Mouse (Mus musculus): ENCODE measurements at regions not wholly inside any gene's neighbourhood (a gene's known extent, or its start where the extent isn't known, plus 50 kb on each side); places are given as distances from the start of the nearest gene placed in this dataset.

GRCm38 (mm10) chr4:87386835-87387234, 156.6 kb upstream of the Slc24a2 start:
- no peak for DNase-seq (ENCODE audit: low spot score)

- DNase-seq (ENCODE audit: low spot score): no peak
These were observed 156.0 kb upstream of the Slc24a2 start for GRCm38 (mm10) chr4:87386271-87386670.

DNA sequence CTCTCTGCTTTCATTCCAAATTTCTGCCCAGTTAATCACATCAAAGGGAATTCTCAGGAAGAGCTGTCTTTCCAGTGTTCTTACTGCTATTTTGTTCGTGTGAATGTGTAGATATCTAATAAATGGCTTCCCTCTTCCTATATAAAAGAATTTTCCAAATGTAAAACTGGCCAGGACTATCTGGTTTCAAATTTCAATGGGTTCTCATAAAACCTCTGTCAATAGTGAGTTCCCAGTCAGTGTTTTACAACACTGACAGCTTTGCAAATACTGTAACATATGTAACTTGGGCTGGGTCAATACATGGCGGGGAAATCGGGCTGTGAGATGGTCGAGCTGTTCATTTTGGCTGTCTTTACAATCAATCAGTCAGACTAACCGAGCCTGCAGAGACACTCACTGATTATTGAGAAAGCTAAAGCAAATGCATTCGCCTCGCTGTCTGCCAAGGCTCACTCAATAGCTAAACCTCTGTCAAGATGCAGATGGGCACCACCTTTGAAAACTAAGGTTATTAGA, 155.0 kb upstream of the Slc24a2 start:
- no peak for DNase-seq (ENCODE audit: low spot score)

DNA sequence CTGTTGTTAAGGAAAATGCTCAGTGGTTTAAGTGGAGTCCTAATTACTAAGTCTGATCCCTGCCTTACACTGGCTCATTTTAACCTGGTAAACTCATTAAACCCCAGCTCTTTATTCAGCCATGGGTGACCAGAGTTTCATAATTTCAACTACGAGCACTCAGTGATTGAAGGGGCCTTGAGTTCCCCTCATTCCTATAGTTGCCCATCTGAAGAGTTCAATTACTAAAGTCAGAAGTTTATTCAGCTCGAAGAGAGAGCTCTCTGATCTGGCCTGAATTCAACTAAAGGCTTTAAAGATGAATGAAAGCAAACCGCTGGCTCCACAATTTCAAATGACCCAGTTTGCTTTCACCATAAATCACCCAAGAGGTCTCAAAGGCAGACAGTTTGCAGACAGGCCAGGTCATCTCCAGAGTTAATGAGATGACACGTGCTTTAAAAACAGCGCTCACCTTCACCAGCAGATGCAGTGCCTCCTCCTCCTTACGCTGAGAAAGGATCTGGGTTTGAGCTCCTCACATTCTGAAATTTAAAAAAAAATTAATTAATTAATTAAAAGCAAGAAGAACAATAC, 154.3 kb upstream of the Slc24a2 start:
- DNase-seq (ENCODE audit: low spot score): no peak

GRCm38 (mm10) chr4:87380716-87381115, 150.4 kb upstream of the Slc24a2 start:
- no peak for DNase-seq (ENCODE audit: low spot score)

- DNase-seq (ENCODE audit: low spot score): no peak
These were observed 149.4 kb upstream of the Slc24a2 start for GRCm38 (mm10) chr4:87379516-87380173.

DNA sequence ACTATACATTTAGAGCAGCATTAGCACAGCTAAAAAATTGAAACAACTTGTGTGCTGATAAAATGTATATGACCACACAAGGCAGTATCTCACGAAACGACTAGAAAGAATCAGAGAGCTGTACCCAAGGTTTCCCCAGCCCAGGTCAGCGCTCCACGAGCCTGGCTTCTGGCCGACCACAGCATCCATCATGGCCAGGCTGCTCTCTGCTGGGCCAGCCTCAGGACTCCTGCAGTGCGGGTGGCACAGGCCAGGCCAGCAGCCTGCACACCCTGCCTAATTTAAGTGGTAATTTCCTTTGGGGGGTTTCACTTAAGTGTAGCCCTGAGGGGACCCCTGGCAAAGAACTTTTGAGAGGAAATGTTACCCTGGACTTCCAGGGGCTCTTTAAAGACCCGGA, 141.7 kb upstream of the Slc24a2 start:
- DNase-seq (ENCODE audit: low spot score): no peak

- DNase-seq (ENCODE audit: low spot score): no peak
These were observed 139.5 kb upstream of the Slc24a2 start for GRCm38 (mm10) chr4:87369626-87370234.

DNA sequence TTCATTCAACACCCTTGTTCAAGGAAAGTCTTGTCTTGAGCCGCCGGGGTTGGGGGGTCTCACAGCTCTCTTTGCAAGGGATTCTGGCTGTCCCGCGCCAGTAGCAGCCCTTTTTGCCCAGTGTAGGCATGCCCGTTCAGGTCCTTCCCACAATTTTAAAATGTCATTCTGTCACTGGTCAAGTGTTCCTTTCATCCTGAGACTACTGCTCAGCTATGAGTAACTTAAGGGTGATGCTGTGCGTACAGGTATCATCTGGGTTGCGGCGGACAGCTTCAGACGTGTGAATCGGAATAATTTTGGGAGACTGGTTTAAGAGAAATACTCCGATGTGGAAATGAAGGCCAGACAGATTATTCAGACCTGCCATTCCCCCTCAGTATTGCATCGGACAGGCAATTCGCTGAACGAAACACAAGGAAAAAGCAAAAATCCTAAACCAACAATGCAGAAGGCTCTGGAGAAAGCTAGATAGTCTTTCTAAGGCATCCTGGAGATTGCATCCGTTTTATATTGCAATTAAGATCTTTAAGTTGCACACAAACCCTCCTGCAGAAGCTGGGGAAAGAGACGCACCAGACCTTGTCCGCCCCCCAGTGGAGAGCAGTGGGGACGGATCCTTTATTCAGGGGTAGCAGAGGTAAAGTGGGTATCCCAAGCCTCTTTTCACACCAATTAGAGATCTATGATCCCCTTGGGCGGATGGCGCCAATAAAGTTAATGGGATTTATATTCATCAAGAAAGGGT, 138.3 kb upstream of the Slc24a2 start:
- peak; percentile 7 for DNase-seq (ENCODE audit: low spot score)

DNA sequence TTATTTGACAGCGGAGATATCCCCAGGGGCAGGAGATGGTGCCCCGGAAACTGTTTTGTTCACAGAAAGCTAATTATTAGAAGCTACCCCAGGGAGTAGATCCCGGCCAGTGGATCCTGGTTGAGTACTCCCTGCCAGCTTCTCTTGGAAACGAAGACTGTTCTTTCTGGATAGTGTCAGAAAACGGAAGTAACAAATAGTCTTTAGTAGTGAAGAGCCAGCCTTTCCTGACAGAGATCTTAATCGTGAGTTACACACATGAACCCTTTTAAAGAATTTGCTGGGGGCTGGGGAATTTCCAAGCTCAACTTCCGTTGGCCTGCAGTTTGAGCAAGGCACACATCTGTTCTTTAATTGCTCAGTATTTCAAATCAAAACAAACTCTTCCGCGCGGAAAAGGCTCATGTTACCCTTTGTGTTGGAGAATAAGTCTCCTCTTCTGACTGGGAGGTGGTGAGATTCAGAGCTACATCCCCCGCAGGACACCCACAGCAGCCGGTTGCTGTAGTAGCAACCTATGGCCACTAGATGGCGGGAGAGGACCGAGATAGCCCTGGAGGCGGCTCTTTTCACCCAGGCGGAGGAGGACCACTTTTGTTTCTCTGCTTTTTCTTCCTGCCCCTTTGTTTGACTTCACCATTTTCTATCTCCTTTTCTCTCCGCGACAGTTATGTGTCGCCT, 137.6 kb upstream of the Slc24a2 start:
- DNase-seq (ENCODE audit: low spot score): peak; percentile 84

GRCm38 (mm10) chr4:87362201-87362600, 131.9 kb upstream of the Slc24a2 start:
- no peak for DNase-seq (ENCODE audit: low spot score)

DNA sequence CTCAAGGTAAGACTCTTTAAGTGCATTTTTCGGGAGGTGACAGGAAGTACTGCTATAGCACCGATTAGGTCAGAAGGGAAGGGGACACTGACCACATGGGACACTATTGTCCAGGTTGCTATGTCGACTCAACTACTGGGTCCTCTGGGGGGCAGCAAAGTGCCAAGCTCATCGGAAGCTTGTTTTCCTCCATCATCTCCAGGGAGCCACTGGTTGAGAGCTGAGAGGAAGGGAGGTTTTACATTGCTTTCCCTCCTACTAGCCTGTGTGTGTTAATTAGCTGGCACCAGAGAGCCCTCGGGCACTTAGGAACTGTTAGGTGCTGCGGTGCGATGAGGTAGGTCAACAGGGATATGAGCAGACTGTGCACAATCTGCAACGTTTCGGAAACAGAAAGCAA, 129.2 kb upstream of the Slc24a2 start:
- no peak for DNase-seq (ENCODE audit: low spot score)

DNA sequence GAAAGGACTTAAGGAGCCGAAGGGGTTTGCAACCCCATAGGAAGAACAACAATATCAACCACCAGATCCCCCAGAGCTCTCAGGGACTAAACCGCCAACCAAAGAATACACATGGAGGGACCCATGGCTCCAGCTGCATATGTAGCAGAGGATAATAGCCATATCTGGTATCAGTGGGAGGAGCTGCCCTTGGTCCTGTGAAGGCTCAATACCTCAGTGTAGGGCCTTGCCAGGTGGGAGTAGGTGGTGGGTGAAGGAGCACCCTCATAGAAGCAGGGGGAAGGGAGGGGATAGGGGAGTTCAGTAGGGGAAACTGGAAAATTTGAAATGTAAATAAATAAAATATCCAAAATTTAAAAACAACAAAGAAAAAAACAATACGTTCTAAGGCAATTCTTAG, 128.7 kb upstream of the Slc24a2 start:
- DNase-seq (ENCODE audit: low spot score): no peak

DNA sequence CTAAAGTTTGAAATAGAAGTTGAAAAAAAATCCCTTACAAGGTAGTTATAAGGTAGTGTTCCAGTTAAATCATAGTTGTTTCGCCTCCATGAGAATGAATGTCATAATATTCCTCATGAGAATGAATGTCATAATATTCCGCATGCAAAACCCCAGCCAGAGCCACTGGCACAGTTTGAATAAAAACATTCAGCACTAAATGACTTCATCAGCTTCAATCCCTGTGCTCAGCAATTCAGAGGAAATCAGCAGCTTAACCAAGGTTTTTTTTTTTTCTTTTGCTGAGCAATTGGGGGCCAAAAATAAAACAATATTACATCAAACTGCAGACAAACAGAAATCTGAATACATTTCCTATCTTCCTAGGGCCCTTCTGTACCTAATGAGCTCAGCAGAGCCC, 102.7 kb upstream of the Slc24a2 start:
- no peak for DNase-seq (ENCODE audit: low spot score)

DNA sequence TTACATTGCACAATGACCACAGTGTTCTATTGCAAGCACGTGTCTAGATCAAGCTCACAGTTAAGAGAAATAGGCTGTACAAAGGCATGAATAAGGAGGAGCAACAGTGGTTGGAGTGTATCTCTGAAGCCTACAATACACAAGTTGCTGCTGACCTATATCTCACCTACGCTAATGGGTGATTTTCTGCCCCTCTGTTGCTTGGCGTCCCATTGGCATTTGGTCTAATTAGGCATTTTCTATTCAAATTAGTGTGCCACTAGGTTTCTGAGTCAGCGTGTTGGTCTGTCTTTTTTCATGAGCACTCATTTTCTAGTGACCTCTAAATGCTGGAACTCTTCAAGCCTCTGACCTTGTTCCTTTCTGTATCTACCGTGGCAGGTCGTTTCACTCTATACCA, 98.9 kb upstream of the Slc24a2 start:
- DNase-seq (ENCODE audit: low spot score): no peak

- no peak for DNase-seq (ENCODE audit: low spot score)
These were observed 91.6 kb upstream of the Slc24a2 start for GRCm38 (mm10) chr4:87321726-87322349.

GRCm38 (mm10) chr4:87298129-87298528, 67.9 kb upstream of the Slc24a2 start:
- no peak for DNase-seq (ENCODE audit: low spot score)

DNA sequence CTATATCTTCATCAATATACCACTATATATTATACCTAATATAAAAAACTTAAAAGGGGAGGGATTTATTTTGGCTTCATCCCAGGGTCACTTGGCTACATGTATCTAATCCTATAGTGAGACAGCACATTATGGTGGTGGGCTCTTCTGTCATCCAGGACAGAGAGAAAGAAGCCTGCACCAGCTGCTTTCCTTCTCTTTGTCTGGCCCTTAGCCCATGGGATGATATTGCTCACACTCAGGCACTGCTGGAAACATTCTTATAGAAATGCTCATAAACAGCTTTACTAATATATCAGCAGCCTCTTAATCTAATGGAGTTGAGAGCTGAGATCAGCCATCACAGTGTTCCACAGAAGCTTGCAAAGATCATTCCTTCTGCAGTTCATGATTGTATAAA, 64.3 kb upstream of the Slc24a2 start:
- DNase-seq (ENCODE audit: low spot score): no peak
